Mouse (Mus musculus) midbrain, embryonic 16.5 days (tissue): ENCODE measurements around the gene Zfp867. TPM values are rescaled to one million over a fixed set of nuclear protein-coding genes. Genes with fewer than 3 reads are reported as not detected.
A peak's percentile ranks its signal among the peaks of the same experiment; 100 is the strongest.

Experiments used
- ATAC-seq: fragments of 200-750 bp; cut with Nextera tagmentation; 2 replicates; pipeline ENCODE4 v1.8.0; 2017; ENCODE audit warnings: moderate TSS enrichment
- H3K27ac ChIP-seq: fragments of 300-500 bp; sonication (generic); 2 replicates; pipeline ENCODE4 v1.5.1; 2014; ENCODE audit warnings: mild to moderate bottlenecking, low read length, mixed read lengths
- H3K27me3 ChIP-seq: fragments of 300-500 bp; sonication (generic); 2 replicates; pipeline ENCODE4 v1.6.1; 2014; ENCODE audit warnings: low read depth, low read length, mixed read lengths; ENCODE audit not compliant: control insufficient read depth, insufficient read depth
- H3K36me3 ChIP-seq: fragments of 300-500 bp; sonication (generic); 2 replicates; pipeline ENCODE4 v1.6.1; 2014; ENCODE audit warnings: mild to moderate bottlenecking, low read length, moderate library complexity, mixed read lengths; ENCODE audit not compliant: control insufficient read depth, insufficient read depth
- H3K4me1 ChIP-seq: fragments of 300-500 bp; sonication (generic); 2 replicates; pipeline ENCODE4 v1.6.1; 2014; ENCODE audit warnings: mild to moderate bottlenecking, low read length, mixed read lengths; ENCODE audit not compliant: control insufficient read depth, insufficient read depth
- H3K4me2 ChIP-seq: fragments of 300-500 bp; sonication (generic); 2 replicates; pipeline ENCODE4 v1.6.1; 2014; ENCODE audit warnings: mild to moderate bottlenecking, low read length, mixed read lengths
- H3K4me3 ChIP-seq: fragments of 300-500 bp; sonication (generic); 2 replicates; pipeline ENCODE4 v1.5.1; 2014; ENCODE audit warnings: low read depth, mild to moderate bottlenecking, low read length, moderate library complexity, mixed read lengths
- H3K9ac ChIP-seq: fragments of 300-500 bp; sonication (generic); 2 replicates; pipeline ENCODE4 v1.6.1; 2014; ENCODE audit warnings: low read depth, low read length, mixed read lengths
- H3K9me3 ChIP-seq: fragments of 300-500 bp; sonication (generic); replicated peaks from 2 replicates; pipeline ENCODE4 v1.6.1; 2014; ENCODE audit warnings: mild to moderate bottlenecking, low read length, mixed read lengths; ENCODE audit not compliant: control insufficient read depth, poor library complexity, severe bottlenecking
- WGBS: fragments of 180-500 bp; shearing (Covaris S2); extraction: QIAGEN DNeasy Blood & Tissue Kit; methylation state at CpG from one replicate; pipeline ENCODE4 v1.1.7; 2014; 5-methylcytosine and 5-hydroxymethylcytosine counted together
- polyA plus RNA-seq: library from polyadenylated mRNA; unstranded; fragments of >200 nt; fragmentation: Nextera tagmentation; extraction: Ambion mirVana; gene quantifications from 2 replicates; pipeline ENCODE4 v1.2.1, GENCODE M21; 2015

Zfp867 gene
- polyA plus RNA-seq, 1 experiment from 2014 or later, result 14.4 TPM

GRCm38 (mm10) chr11:59449741-59450229 is 22.5 kb downstream of the Zfp867 start, which contains the start of gene Jmjd4:
Gene Jmjd4, plus strand, starts transcription at chr11:59450045.
- peak within 1 kb of the TSS; percentile 84 for H3K4me3 ChIP-seq
- H3K36me3 ChIP-seq, result peaks cover 9% of the 10 kb centered on the region
- no peaks in the 10 kb centered on the region for H3K27me3 ChIP-seq
- no peaks in the 10 kb centered on the region for H3K9me3 ChIP-seq
- H3K27ac ChIP-seq, result peak within 1 kb of the TSS; percentile 85
- peaks cover 24% of the 10 kb centered on the region for H3K4me1 ChIP-seq
- ATAC-seq, result peak; percentile 97
- under 1% methylated on average over 31 of the region's 40 CpGs for WGBS
- peak within 1 kb of the TSS; percentile 88 for H3K9ac ChIP-seq
- H3K4me2 ChIP-seq, result peak within 1 kb of the TSS; percentile 87

GRCm38 (mm10) chr11:59443102-59443501 is 29.2 kb downstream of the Zfp867 start:
- no peak overlapping the region for H3K27ac ChIP-seq
- H3K9ac ChIP-seq, result no peak overlapping the region
- H3K36me3 ChIP-seq, result peaks cover 2% of the 10 kb centered on the region; the same call in 1 of the 2 replicates
- no peak for ATAC-seq
- H3K4me3 ChIP-seq, result no peak overlapping the region
- H3K4me1 ChIP-seq, result peaks cover 2% of the 10 kb centered on the region
- no peak overlapping the region for H3K4me2 ChIP-seq
- H3K9me3 ChIP-seq, result no peaks in the 10 kb centered on the region
- H3K27me3 ChIP-seq, result no peaks in the 10 kb centered on the region

GRCm38 (mm10) chr11:59437954-59438353 is 34.3 kb downstream of the Zfp867 start:
- Histone ChIP-seq H3K27ac (no peak overlapping the region), H3K36me3 (peaks cover 19% of the 10 kb centered on the region), H3K4me2 (no peak overlapping the region), H3K9me3 (0 out of 2 replicates have a peak, but pooled peaks cover 5% of the 10 kb centered on the region), H3K27me3 (no peaks in the 10 kb centered on the region), H3K4me1 (no peaks in the 10 kb centered on the region), H3K9ac (no peak overlapping the region), H3K4me3 (no peak overlapping the region)
- 95% methylated on average over 12 of the region's 12 CpGs for WGBS
- no peak for ATAC-seq

- H3K9ac ChIP-seq, result no peak overlapping the region
- 63% methylated on average over 3 of the region's 3 CpGs for WGBS
- no peaks in the 10 kb centered on the region; the same call in 1 of the 2 replicates for H3K4me1 ChIP-seq
These were observed 40.0 kb downstream of the Zfp867 start for GRCm38 (mm10) chr11:59432261-59432660.

GRCm38 (mm10) chr11:59429959-59430358 is 42.3 kb downstream of the Zfp867 start:
- no peaks in the 10 kb centered on the region for H3K27me3 ChIP-seq
- no peak overlapping the region for H3K9ac ChIP-seq
- H3K27ac ChIP-seq, result no peak overlapping the region
- H3K9me3 ChIP-seq, result no peaks in the 10 kb centered on the region
- no peak overlapping the region for H3K4me3 ChIP-seq
- H3K4me1 ChIP-seq, result no peaks in the 10 kb centered on the region; the same call in 1 of the 2 replicates
- WGBS, result 87% methylated on average over 1 of the region's 1 CpGs
- no peak for ATAC-seq
- peaks cover 35% of the 10 kb centered on the region for H3K36me3 ChIP-seq
- no peak overlapping the region for H3K4me2 ChIP-seq

More at GRCm38 (mm10) chr11:59432261-59432660, 40.0 kb downstream of the Zfp867 start:
- Histone ChIP-seq H3K4me2 (no peak overlapping the region), H3K27ac (no peak overlapping the region), H3K27me3 (no peaks in the 10 kb centered on the region), H3K9me3 (0 out of 2 replicates have a peak, but pooled peaks cover 5% of the 10 kb centered on the region), H3K4me3 (no peak overlapping the region), H3K36me3 (peaks cover 28% of the 10 kb centered on the region)
- no peak for ATAC-seq

GRCm38 (mm10) chr11:59428057-59428660 is 44.1 kb downstream of the Zfp867 start:
- ATAC-seq, result no peak
- Histone ChIP-seq H3K4me1 (no peaks in the 10 kb centered on the region; the same call in 1 of the 2 replicates), H3K4me3 (no peak overlapping the region), H3K9ac (no peak overlapping the region), H3K4me2 (no peak overlapping the region), H3K9me3 (no peaks in the 10 kb centered on the region), H3K27me3 (no peaks in the 10 kb centered on the region), H3K27ac (no peak overlapping the region), H3K36me3 (peaks cover 40% of the 10 kb centered on the region)
- WGBS, result 96% methylated on average over 9 of the region's 9 CpGs

- Histone ChIP-seq H3K4me2 (no peak overlapping the region), H3K4me3 (no peak overlapping the region), H3K36me3 (peaks cover 48% of the 10 kb centered on the region), H3K27me3 (no peaks in the 10 kb centered on the region), H3K27ac (no peak overlapping the region), H3K9me3 (no peaks in the 10 kb centered on the region), H3K9ac (no peak overlapping the region), H3K4me1 (no peaks in the 10 kb centered on the region; the same call in 1 of the 2 replicates)
- ATAC-seq, result no peak
- 62% methylated on average over 7 of the region's 7 CpGs for whole genome bisulfite sequencing
These were observed 46.6 kb downstream of the Zfp867 start for GRCm38 (mm10) chr11:59425671-59426101.

GRCm38 (mm10) chr11:59423010-59423588 is 49.2 kb downstream of the Zfp867 start:
- Histone ChIP-seq H3K27ac (no peak overlapping the region), H3K4me3 (no peak overlapping the region), H3K4me2 (no peak overlapping the region), H3K9ac (no peak overlapping the region), H3K27me3 (no peaks in the 10 kb centered on the region), H3K36me3 (peaks cover 55% of the 10 kb centered on the region), H3K9me3 (no peaks in the 10 kb centered on the region), H3K4me1 (no peaks in the 10 kb centered on the region; the same call in 1 of the 2 replicates)
- ATAC-seq, result no peak
- 89% methylated on average over 5 of the region's 5 CpGs for WGBS

- Histone ChIP-seq H3K4me1 (no peaks in the 10 kb centered on the region; the same call in 1 of the 2 replicates), H3K27me3 (no peaks in the 10 kb centered on the region), H3K27ac (no peak overlapping the region), H3K9me3 (no peaks in the 10 kb centered on the region), H3K4me3 (no peak overlapping the region), H3K4me2 (no peak overlapping the region), H3K9ac (no peak overlapping the region), H3K36me3 (peaks cover 48% of the 10 kb centered on the region)
- WGBS, result 94% methylated on average over 2 of the region's 2 CpGs
- ATAC-seq, result no peak
These were observed 50.3 kb downstream of the Zfp867 start for GRCm38 (mm10) chr11:59421967-59422366.
